Mouse (Mus musculus) midbrain, embryonic 16.5 days (tissue): ENCODE measurements around the gene Olfr128. TPM values are rescaled to one million over a fixed set of nuclear protein-coding genes. Genes with fewer than 3 reads are reported as not detected.
"Not testable (repeated sequence)": the region's sequence is repeated elsewhere in the genome, so short reads cannot be mapped to it uniquely, and the experiment has no call there.

Source experiments
- ATAC-seq: fragments of 200-750 bp; cut with Nextera tagmentation; 2 replicates; pipeline ENCODE4 v1.8.0; 2017; ENCODE audit warnings: moderate TSS enrichment
- H3K27ac ChIP-seq: fragments of 300-500 bp; sonication (generic); 2 replicates; pipeline ENCODE4 v1.5.1; 2014; ENCODE audit warnings: mild to moderate bottlenecking, low read length, mixed read lengths
- H3K27me3 ChIP-seq: fragments of 300-500 bp; sonication (generic); 2 replicates; pipeline ENCODE4 v1.6.1; 2014; ENCODE audit warnings: low read depth, low read length, mixed read lengths; ENCODE audit not compliant: control insufficient read depth, insufficient read depth
- H3K36me3 ChIP-seq: fragments of 300-500 bp; sonication (generic); 2 replicates; pipeline ENCODE4 v1.6.1; 2014; ENCODE audit warnings: mild to moderate bottlenecking, low read length, moderate library complexity, mixed read lengths; ENCODE audit not compliant: control insufficient read depth, insufficient read depth
- H3K4me1 ChIP-seq: fragments of 300-500 bp; sonication (generic); 2 replicates; pipeline ENCODE4 v1.6.1; 2014; ENCODE audit warnings: mild to moderate bottlenecking, low read length, mixed read lengths; ENCODE audit not compliant: control insufficient read depth, insufficient read depth
- H3K4me2 ChIP-seq: fragments of 300-500 bp; sonication (generic); 2 replicates; pipeline ENCODE4 v1.6.1; 2014; ENCODE audit warnings: mild to moderate bottlenecking, low read length, mixed read lengths
- H3K4me3 ChIP-seq: fragments of 300-500 bp; sonication (generic); 2 replicates; pipeline ENCODE4 v1.5.1; 2014; ENCODE audit warnings: low read depth, mild to moderate bottlenecking, low read length, moderate library complexity, mixed read lengths
- H3K9ac ChIP-seq: fragments of 300-500 bp; sonication (generic); 2 replicates; pipeline ENCODE4 v1.6.1; 2014; ENCODE audit warnings: low read depth, low read length, mixed read lengths
- H3K9me3 ChIP-seq: fragments of 300-500 bp; sonication (generic); replicated peaks from 2 replicates; pipeline ENCODE4 v1.6.1; 2014; ENCODE audit warnings: mild to moderate bottlenecking, low read length, mixed read lengths; ENCODE audit not compliant: control insufficient read depth, poor library complexity, severe bottlenecking
- WGBS: fragments of 180-500 bp; shearing (Covaris S2); extraction: QIAGEN DNeasy Blood & Tissue Kit; methylation state at CpG from one replicate; pipeline ENCODE4 v1.1.7; 2014; 5-methylcytosine and 5-hydroxymethylcytosine counted together
- polyA plus RNA-seq: library from polyadenylated mRNA; unstranded; fragments of >200 nt; fragmentation: Nextera tagmentation; extraction: Ambion mirVana; gene quantifications from 2 replicates; pipeline ENCODE4 v1.2.1, GENCODE M21; 2015

Gene Olfr128
- not detected in 2 replicates for polyA plus RNA-seq

- ATAC-seq: no peak
- Histone ChIP-seq H3K9ac (no peak within 1 kb of the TSS), H3K9me3 (no peaks in the 10 kb centered on the region), H3K27ac (no peak within 1 kb of the TSS), H3K36me3 (no peaks in the 10 kb centered on the region), H3K4me1 (no peaks in the 10 kb centered on the region), H3K27me3 (no peaks in the 10 kb centered on the region), H3K4me2 (no peak within 1 kb of the TSS), H3K4me3 (no peak within 1 kb of the TSS)
Observed at GRCm38 (mm10) chr17:37920248-37920647, at the start of gene Olfr128. Gene Olfr128, plus strand, starts transcription at chr17:37920548.

GRCm38 (mm10) chr17:37873830-37874229, 46.5 kb upstream of the Olfr128 start:
- H3K4me3 ChIP-seq: no peak overlapping the region
- H3K4me1 ChIP-seq: no peaks in the 10 kb centered on the region
- no peaks in the 10 kb centered on the region for H3K27me3 ChIP-seq
- no peak overlapping the region for H3K4me2 ChIP-seq
- no peaks in the 10 kb centered on the region for H3K36me3 ChIP-seq
- WGBS: 81% methylated on average over 3 of the region's 3 CpGs
- H3K9ac ChIP-seq: no peak overlapping the region
- H3K27ac ChIP-seq: no peak overlapping the region
- no peak for ATAC-seq
- no peaks in the 10 kb centered on the region for H3K9me3 ChIP-seq

DNA sequence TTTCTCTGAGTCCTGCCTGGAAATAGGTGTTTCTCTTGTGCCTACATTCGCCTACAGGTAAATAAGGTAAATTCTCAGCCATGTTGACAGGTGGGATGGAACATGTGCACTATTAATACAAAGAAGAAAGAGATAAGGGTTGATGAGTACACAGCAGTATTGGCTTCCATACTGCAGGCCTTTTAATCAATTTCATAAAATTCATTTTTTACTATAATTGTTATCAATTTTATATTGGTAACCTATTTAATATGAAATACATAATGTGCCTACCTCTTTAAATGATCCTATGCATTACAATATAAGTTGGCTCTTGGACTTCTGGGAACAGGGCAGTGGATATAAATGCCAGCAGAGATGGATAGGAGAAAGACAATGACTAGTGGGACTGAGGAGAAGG, 20.2 kb upstream of the Olfr128 start, which contains the start of gene Olfr127:
TSS of gene Olfr127 (plus strand) at position 301 of the 400 bp plus-strand sequence.
- no peak for ATAC-seq
- no peaks in the 10 kb centered on the region for H3K4me1 ChIP-seq
- no peak within 1 kb of the TSS for H3K4me2 ChIP-seq
- no peak within 1 kb of the TSS for H3K27ac ChIP-seq
- no peaks in the 10 kb centered on the region for H3K36me3 ChIP-seq
- 76% methylated on average over 1 of the region's 1 CpGs for WGBS
- no peaks in the 10 kb centered on the region for H3K9me3 ChIP-seq
- H3K27me3 ChIP-seq: no peaks in the 10 kb centered on the region
- no peak within 1 kb of the TSS for H3K9ac ChIP-seq
- H3K4me3 ChIP-seq: no peak within 1 kb of the TSS

DNA sequence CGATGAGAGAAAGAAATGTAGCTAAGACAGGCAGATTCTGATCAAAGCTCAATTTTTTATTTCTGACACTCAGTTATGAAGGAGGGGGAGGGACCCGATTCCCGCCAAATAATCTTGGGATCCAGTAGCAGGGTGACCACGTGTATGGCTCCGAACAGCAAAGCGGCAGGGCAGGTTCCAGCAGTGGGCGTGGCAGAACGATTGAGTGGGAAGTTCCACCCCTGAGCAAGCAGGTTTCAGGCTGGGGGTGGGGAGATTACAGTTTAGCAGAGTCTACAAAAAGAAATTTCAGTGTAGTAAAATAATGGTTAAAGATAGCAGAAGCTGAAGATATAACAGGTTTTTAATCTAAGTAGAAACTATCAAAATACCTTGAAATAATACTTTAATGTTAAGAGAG, 13.5 kb upstream of the Olfr128 start:
- not testable (repeated sequence) for H3K9me3 ChIP-seq, H3K4me1 ChIP-seq, H3K4me2 ChIP-seq, H3K27ac ChIP-seq, H3K9ac ChIP-seq, H3K27me3 ChIP-seq, H3K4me3 ChIP-seq, H3K36me3 ChIP-seq, ATAC-seq
- 81% methylated on average over 8 of the region's 8 CpGs for WGBS

GRCm38 (mm10) chr17:37952979-37953378, 32.6 kb downstream of the Olfr128 start, which contains the start of gene Olfr761:
Gene Olfr761, minus strand, starts transcription at chr17:37953079.
- Histone ChIP-seq H3K27me3 (no peaks in the 10 kb centered on the region), H3K9me3 (no peaks in the 10 kb centered on the region), H3K9ac (no peak within 1 kb of the TSS), H3K27ac (no peak within 1 kb of the TSS), H3K4me3 (no peak within 1 kb of the TSS), H3K36me3 (no peaks in the 10 kb centered on the region), H3K4me2 (no peak within 1 kb of the TSS), H3K4me1 (no peaks in the 10 kb centered on the region)
- no peak for ATAC-seq
- 84% methylated on average over 2 of the region's 2 CpGs for WGBS

DNA sequence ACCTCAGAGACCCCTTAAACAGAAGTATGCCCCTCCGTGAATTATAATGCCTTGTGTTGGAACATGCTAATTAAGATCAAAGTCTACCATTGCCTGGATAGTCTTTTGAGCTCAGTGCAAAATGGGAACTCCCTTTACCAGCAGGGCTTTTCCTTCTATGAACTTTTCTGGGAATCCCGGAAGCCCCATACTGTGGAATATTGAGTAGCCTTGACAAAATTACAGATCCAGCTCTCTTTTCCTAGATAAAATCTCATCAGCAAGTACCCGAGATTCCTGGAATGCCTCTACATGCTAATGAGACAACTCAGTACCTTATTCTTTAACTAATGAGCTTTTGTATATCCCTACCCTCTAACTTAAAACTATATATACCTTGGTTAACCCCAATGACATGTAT, 53.2 kb downstream of the Olfr128 start:
- H3K4me2 ChIP-seq: no peak overlapping the region
- no peaks in the 10 kb centered on the region for H3K9me3 ChIP-seq
- H3K36me3 ChIP-seq: no peaks in the 10 kb centered on the region
- no peak overlapping the region for H3K4me3 ChIP-seq
- H3K27ac ChIP-seq: no peak overlapping the region
- H3K27me3 ChIP-seq: no peaks in the 10 kb centered on the region
- H3K9ac ChIP-seq: no peak overlapping the region
- no peak for ATAC-seq
- 85% methylated on average over 3 of the region's 3 CpGs for WGBS
- no peaks in the 10 kb centered on the region for H3K4me1 ChIP-seq

Other genes starting within 250 kb of the Olfr128 start
- gene Olfr119, start 224.0 kb upstream of the Olfr128 start, polyA plus RNA-seq: not detected in 2 replicates
- gene Olfr120, start 198.7 kb upstream of the Olfr128 start, polyA plus RNA-seq: not detected in 2 replicates
- not detected in 2 replicates for gene Olfr121, start 171.7 kb upstream of the Olfr128 start, polyA plus RNA-seq
- not detected in 2 replicates for gene Olfr122, start 151.9 kb upstream of the Olfr128 start, polyA plus RNA-seq
- gene Olfr123, start 127.0 kb upstream of the Olfr128 start, polyA plus RNA-seq: not detected in 2 replicates
- gene Olfr124, start 120.7 kb upstream of the Olfr128 start, polyA plus RNA-seq: not detected in 2 replicates
- gene Olfr125, start 87.6 kb upstream of the Olfr128 start, polyA plus RNA-seq: not detected in 2 replicates
- gene Olfr126, start 73.1 kb upstream of the Olfr128 start, polyA plus RNA-seq: not detected in 2 replicates
- gene Olfr127, start 20.1 kb upstream of the Olfr128 start, polyA plus RNA-seq: not detected in 2 replicates
- not detected in 2 replicates for gene Olfr761, start 32.5 kb downstream of the Olfr128 start, polyA plus RNA-seq
- not detected in 2 replicates for gene Olfr129, start 139.5 kb downstream of the Olfr128 start, polyA plus RNA-seq
- gene Olfr130, start 143.4 kb downstream of the Olfr128 start, polyA plus RNA-seq: not detected in 2 replicates
- gene Olfr131, start 168.1 kb downstream of the Olfr128 start, polyA plus RNA-seq: not detected in 2 replicates
- not detected in 2 replicates for gene Olfr132, start 214.0 kb downstream of the Olfr128 start, polyA plus RNA-seq
- not detected in 2 replicates for gene Olfr133, start 224.7 kb downstream of the Olfr128 start, polyA plus RNA-seq